Mouse (Mus musculus): ENCODE data around the gene Rack1.
A peak's percentile ranks its signal among the peaks of the same experiment; 100 is the strongest.

GRCm38 (mm10) chr11:48774443-48775298 lies 25.5 kb upstream of the Rack1 start:
- no peak for TF ChIP-seq GATA1 (IDR thresholded peaks at IDR 0.05; ENCODE audit: borderline replicate concordance, low read length)
- no peak for TF ChIP-seq TAL1 (conservative IDR thresholded peaks at IDR 0.05; ENCODE audit: low read depth, low read length)
- TF ChIP-seq CTCF (IDR thresholded peaks at IDR 0.05; ENCODE audit: low read depth, low read length), result peak; percentile 35; the same call in 1 of the 2 replicates

Data from G1E (cell line).